Mouse (Mus musculus): ENCODE measurements at regions not wholly inside any gene's neighbourhood (a gene's known extent, or its start where the extent isn't known, plus 50 kb on each side); places are given as distances from the start of the nearest gene placed in this dataset.

DNA sequence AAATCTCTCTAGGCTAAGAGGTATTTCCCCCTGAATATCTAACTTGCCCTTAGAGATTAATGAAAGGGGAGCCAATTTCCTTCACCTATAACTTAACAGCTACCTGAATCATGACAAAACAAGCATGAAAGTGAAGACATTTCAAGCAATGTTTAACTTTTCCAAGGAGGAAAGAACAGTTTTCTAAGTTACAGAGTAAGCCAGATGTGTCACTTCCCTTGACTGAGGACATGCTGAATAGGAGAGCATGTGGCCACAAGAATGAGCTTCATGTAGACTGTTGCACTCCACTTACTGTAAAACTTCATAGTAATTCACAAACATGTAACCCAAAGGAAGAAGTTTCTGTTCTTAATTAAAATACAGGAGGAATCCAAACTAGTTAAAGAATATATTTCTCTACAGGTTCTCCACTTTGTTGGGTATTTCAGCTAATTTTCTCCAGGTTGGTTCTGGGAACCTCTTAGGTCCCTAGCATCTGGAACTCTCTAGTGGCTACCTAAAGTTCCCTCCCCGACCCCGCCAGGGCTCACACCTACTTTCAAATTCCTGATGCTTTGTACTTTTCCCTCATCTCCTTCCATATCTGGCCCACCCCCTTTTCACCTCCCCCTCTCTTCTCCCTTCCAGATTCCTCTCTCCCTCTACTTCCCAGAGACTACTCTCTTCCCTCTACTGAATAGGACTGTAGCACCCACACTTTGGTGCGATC lies 142.0 kb upstream of the Tyrp1 start:
- DNase-seq (ENCODE audit: low spot score): no peak

DNA sequence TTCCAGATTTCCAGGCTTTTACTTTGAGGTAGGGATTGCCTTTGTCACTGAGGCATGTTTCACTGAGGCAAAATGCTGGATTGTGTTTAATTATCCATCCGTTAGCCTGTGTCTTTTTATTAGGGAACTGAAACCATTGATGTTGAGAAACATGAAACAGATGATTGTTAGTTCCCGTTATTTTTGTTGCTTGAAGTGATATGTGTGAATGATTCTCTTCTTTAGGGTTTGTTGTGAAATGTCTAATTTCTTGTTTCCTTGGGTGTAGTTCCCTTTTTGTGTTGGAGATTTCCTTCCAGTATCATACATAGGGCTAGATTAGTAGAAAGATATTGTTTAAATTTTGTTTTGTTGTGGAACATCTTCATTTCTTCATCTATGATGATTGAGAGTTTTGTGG lies 121.2 kb upstream of the Tyrp1 start:
- no peak for DNase-seq (ENCODE audit: low spot score)

DNA sequence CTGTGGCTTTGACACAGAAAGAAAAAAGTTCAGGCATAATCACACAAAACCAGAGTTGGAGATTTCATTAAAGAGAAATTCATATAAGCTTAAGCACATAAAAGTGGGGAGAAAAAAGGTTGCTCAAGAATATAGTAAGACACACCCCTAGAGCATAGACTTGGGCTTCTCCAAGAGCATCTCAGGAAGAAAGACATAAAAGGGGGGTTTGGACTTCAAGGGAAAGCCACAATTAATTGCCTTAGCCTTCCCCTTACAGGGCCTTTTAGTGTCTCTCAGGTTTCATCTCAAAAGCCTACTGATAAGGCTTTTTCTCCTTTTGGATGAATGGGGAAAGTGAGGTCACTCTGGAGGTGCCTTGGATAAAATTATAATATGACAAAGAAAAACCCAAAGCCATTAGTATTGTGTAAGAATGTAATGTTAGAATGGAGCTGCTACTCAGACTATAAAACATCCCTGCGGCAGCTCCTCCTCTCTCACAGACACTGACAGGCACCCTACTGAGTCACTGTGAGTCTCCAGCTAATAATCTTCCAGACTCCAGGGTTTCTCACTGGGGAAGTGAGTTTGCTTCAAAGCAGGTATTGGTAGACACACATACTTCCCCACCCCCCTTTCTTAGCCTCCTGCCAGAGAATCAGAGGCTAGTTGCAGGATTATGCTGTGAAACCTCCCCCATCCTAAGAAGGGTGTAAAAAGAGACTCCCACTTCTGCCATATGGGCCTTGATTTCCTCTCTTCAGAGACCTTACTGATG lies 88.8 kb upstream of the Tyrp1 start:
- DNase-seq (ENCODE audit: low spot score): no peak

GRCm38 (mm10) chr4:80752259-80752658 lies 81.7 kb upstream of the Tyrp1 start:
- no peak for DNase-seq (ENCODE audit: low spot score)

- no peak for DNase-seq (ENCODE audit: low spot score)
Observed at GRCm38 (mm10) chr4:80756114-80756513, 77.8 kb upstream of the Tyrp1 start.

DNA sequence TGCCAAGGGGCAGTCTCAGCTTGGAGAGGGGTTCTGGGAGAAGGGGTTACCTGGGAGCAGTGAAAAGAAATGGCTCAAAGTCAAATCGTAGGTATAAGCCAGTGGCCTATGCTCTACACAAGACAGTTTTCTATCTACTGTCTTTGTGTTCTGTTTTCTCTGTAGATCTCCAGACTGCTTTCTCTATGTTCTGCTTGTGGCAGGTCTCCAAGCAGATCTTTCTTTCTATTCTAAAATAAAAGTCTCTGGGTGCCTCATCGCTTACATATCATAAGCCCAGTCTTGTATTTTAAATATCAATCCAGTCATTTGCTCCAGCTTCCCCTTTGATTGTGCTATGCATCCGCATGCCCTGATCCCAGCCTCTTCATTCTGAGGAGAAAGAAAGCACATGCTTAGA lies 69.9 kb upstream of the Tyrp1 start:
- no peak for DNase-seq (ENCODE audit: low spot score)

DNA sequence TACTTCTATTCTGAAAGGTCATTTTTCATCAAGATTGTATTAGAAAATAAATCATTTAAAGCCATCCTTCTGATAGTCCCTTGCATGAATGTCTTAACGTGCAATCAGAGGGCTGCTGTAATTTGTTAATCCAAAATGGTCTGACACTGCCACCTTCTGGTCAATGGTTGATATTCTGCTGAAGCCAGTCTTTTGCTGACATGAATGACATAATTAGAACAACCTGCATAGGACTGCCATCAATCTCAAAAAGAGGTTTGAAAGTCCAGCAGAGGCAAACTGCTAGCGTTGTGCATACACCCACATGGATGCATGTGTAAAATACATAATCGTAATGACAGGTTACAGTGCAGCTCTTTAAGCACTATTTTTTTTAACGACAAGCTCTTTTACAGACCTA lies 68.1 kb upstream of the Tyrp1 start:
- DNase-seq (ENCODE audit: low spot score): peak; percentile 32

DNA sequence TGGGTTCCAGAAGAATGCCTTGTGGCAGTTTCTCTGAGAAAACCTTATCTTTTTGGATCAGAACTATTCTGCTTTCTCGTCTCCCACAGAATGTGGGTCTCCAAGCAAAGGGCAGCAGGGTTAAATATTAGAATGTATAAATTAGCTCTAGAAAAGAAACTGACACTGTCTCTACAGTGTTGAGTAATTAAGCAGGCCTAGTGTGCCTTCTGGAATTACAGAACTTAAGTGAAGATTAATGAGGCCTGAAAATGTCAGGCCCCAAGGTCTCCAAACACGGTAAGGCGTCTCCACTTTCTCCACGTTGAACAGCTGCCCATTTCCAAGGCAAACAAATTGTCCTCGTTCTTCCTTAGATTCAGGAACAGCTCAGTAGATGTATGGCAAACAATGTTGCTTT lies 66.5 kb upstream of the Tyrp1 start:
- DNase-seq (ENCODE audit: low spot score): no peak

All from yolk sac, embryonic 10.5 days (tissue).